Mouse (Mus musculus) liver, adult 2 months (tissue): ENCODE measurements around the gene Casp7. TPM values are rescaled to one million over a fixed set of nuclear protein-coding genes. Genes with fewer than 3 reads are reported as not detected.

Experiments used
- DNase-seq: peaks from one replicate; pipeline ENCODE4 v3.0.0-alpha.2; 2011; ENCODE audit warnings: low read depth, low spot score; ENCODE audit errors: extremely low read depth
- H3K27ac ChIP-seq: fragments of 200-500 bp; replicated peaks from 2 replicates; pipeline ENCODE4 v1.5.1; 2012; ENCODE audit warnings: low read depth, mild to moderate bottlenecking, control low read depth, inconsistent platforms, low read length; ENCODE audit not compliant: insufficient read depth
- H3K27me3 ChIP-seq: fragments of 200-500 bp; 2 replicates; pipeline ENCODE4 v1.6.1; 2012; ENCODE audit warnings: mild to moderate bottlenecking, moderate library complexity, low read length, inconsistent platforms; ENCODE audit not compliant: control insufficient read depth, insufficient read depth
- H3K36me3 ChIP-seq: fragments of 200-500 bp; 2 replicates; pipeline ENCODE4 v1.6.1; 2012; ENCODE audit warnings: low read length, inconsistent platforms; ENCODE audit not compliant: control insufficient read depth, insufficient read depth
- H3K4me1 ChIP-seq: fragments of 200-500 bp; 2 replicates; pipeline ENCODE4 v1.6.1; 2011; ENCODE audit warnings: low read length; ENCODE audit not compliant: control insufficient read depth, insufficient read depth
- H3K4me3 ChIP-seq: fragments of 200-500 bp; 2 replicates; pipeline ENCODE4 v1.5.1; 2011; ENCODE audit warnings: low read depth, mild to moderate bottlenecking, control low read depth, low read length, moderate library complexity; ENCODE audit not compliant: insufficient read depth
- H3K79me2 ChIP-seq: fragments of 200-500 bp; 2 replicates; pipeline ENCODE4 v1.6.1; 2012; ENCODE audit warnings: inconsistent platforms, mild to moderate bottlenecking, low read length, moderate library complexity; ENCODE audit not compliant: control insufficient read depth, insufficient read depth
- H3K9ac ChIP-seq: fragments of 200-500 bp; 2 replicates; pipeline ENCODE4 v1.6.1; 2012; ENCODE audit warnings: low read depth, mild to moderate bottlenecking, control low read depth, inconsistent platforms, low read length
- CTCF ChIP-seq: fragments of 200-500 bp; IDR thresholded peaks from 2 replicates; pipeline ENCODE4 v1.5.1; 2011; ENCODE audit warnings: low read depth, low read length, control low read depth
- POLR2A ChIP-seq: fragments of 200-500 bp; IDR thresholded peaks from 2 replicates; pipeline ENCODE4 v1.6.1; 2011; ENCODE audit warnings: low read length, control low read depth; ENCODE audit not compliant: insufficient read depth; ENCODE audit errors: extremely low read depth
- WGBS: fragments of 180-500 bp; shearing (Covaris S2); methylation state at CpG from one replicate; pipeline ENCODE4 v1.1.7; 2018; 5-methylcytosine and 5-hydroxymethylcytosine counted together
- polyA plus RNA-seq: library from polyadenylated mRNA; depleted of rRNA; stranded (reverse); fragments of >200 nt; gene quantifications from 2 replicates; pipeline ENCODE4 v1.2.3, GENCODE M21; 2012
- total RNA-seq: library from RNA; depleted of rRNA; stranded (reverse); fragments of >200 nt; gene quantifications from 2 replicates; pipeline ENCODE4 v1.2.3, GENCODE M21; 2014

Casp7 gene
- total and polyA plus RNA-seq, 2 experiments = 15.8 to 38.8 TPM

- Histone ChIP-seq H3K9ac (no peak overlapping the region), H3K4me1 (no peaks in the 10 kb centered on the region), H3K27me3 (no peaks in the 10 kb centered on the region), H3K36me3 (no peaks in the 10 kb centered on the region), H3K27ac (no peak overlapping the region), H3K79me2 (no peaks in the 10 kb centered on the region), H3K4me3 (no peak overlapping the region)
- 82% methylated on average over 4 of the region's 4 CpGs for WGBS
- no peak for TF ChIP-seq CTCF
- TF ChIP-seq POLR2A = no peak
- DNase-seq = no peak
These were observed 54.9 kb downstream of the Casp7 start for GRCm38 (mm10) chr19:56451867-56452266.

GRCm38 (mm10) chr19:56452421-56452820, 55.5 kb downstream of the Casp7 start:
- TF ChIP-seq POLR2A (no peak), CTCF (no peak)
- Histone ChIP-seq H3K4me1 (no peaks in the 10 kb centered on the region), H3K79me2 (no peaks in the 10 kb centered on the region), H3K4me3 (no peak overlapping the region), H3K36me3 (no peaks in the 10 kb centered on the region), H3K9ac (no peak overlapping the region), H3K27ac (no peak overlapping the region), H3K27me3 (no peaks in the 10 kb centered on the region)
- DNase-seq = no peak
- 86% methylated on average over 2 of the region's 2 CpGs for WGBS

GRCm38 (mm10) chr19:56454862-56455261, 57.9 kb downstream of the Casp7 start:
- WGBS = 74% methylated on average over 4 of the region's 4 CpGs
- H3K4me1 ChIP-seq = no peaks in the 10 kb centered on the region
- H3K9ac ChIP-seq = no peak overlapping the region
- no peaks in the 10 kb centered on the region for H3K27me3 ChIP-seq
- TF ChIP-seq POLR2A (no peak), CTCF (no peak)
- H3K4me3 ChIP-seq = no peak overlapping the region
- H3K79me2 ChIP-seq = no peaks in the 10 kb centered on the region
- H3K36me3 ChIP-seq = no peaks in the 10 kb centered on the region
- DNase-seq = no peak
- no peak overlapping the region for H3K27ac ChIP-seq

GRCm38 (mm10) chr19:56455369-56455768, 58.4 kb downstream of the Casp7 start:
- Histone ChIP-seq H3K79me2 (no peaks in the 10 kb centered on the region), H3K36me3 (no peaks in the 10 kb centered on the region), H3K4me3 (no peak overlapping the region), H3K4me1 (no peaks in the 10 kb centered on the region), H3K9ac (no peak overlapping the region), H3K27ac (no peak overlapping the region), H3K27me3 (no peaks in the 10 kb centered on the region)
- TF ChIP-seq POLR2A (no peak), CTCF (no peak)
- WGBS = 55% methylated on average over 2 of the region's 2 CpGs
- DNase-seq = no peak

GRCm38 (mm10) chr19:56457569-56457968, 60.6 kb downstream of the Casp7 start:
- Histone ChIP-seq H3K4me1 (peaks cover 2% of the 10 kb centered on the region), H3K79me2 (no peaks in the 10 kb centered on the region), H3K9ac (no peak overlapping the region), H3K27ac (no peak overlapping the region), H3K27me3 (no peaks in the 10 kb centered on the region), H3K36me3 (no peaks in the 10 kb centered on the region), H3K4me3 (no peak overlapping the region)
- no peak for DNase-seq
- 86% methylated on average over 4 of the region's 4 CpGs for WGBS
- TF ChIP-seq POLR2A (no peak), CTCF (no peak)

- H3K79me2 ChIP-seq = no peaks in the 10 kb centered on the region
- H3K4me1 ChIP-seq = peaks cover 2% of the 10 kb centered on the region
- H3K36me3 ChIP-seq = no peaks in the 10 kb centered on the region
- no peak for DNase-seq
- H3K27me3 ChIP-seq = no peaks in the 10 kb centered on the region
- H3K27ac ChIP-seq = no peak overlapping the region
- H3K4me3 ChIP-seq = no peak overlapping the region
- no peak overlapping the region for H3K9ac ChIP-seq
- 82% methylated on average over 10 of the region's 10 CpGs for WGBS
- TF ChIP-seq POLR2A (no peak), CTCF (no peak)
These were observed 62.5 kb downstream of the Casp7 start for GRCm38 (mm10) chr19:56459154-56460050.
